Mouse (Mus musculus): Measurements from ENCODE around the gene Tmem98.

The Tmem98 gene

DNA sequence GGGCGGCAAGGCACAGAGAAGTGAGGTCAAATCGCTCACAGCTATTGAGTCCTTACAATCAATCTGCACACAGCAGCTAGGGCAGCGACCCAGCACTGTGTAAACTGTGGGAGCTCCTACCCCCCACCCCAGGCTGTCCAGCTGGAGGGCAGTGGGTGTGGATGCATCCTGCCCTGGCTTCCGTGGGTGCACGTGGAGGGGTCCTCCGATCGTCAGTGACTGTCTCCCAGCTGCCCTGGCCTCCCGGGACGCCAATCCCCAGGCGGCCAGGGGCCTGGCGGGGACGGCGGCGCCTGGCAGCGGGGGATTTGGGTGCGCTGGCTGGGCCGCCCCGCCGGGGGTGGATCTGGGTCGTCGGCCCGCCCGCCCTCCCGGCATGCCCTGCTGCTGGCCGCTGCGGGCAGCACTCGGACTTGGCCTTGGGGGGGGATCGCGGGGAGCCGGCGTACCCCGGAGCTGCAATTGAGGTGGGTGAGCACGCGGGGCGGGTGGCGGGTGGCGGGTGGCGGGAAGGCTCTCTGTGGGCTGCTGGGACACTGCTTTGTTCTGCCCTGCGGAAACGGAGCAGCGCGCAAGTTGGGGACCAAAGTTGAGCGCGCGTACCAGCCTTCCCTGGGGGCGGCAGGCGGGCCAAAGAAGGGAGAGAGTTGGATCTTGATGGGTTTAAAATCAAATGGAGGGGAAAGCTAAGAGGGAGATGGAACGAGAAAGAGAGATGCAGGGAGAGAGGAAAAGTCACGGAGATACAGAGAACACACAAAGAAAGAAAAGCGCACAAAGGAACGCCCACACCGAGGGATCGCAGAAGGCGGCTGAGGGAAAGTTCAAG, at the start of gene Tmem98:
Gene Tmem98 (plus strand): TSS at position 183 of the 829 bp plus-strand sequence.
- DNase-seq, result peak; percentile 17

DNA sequence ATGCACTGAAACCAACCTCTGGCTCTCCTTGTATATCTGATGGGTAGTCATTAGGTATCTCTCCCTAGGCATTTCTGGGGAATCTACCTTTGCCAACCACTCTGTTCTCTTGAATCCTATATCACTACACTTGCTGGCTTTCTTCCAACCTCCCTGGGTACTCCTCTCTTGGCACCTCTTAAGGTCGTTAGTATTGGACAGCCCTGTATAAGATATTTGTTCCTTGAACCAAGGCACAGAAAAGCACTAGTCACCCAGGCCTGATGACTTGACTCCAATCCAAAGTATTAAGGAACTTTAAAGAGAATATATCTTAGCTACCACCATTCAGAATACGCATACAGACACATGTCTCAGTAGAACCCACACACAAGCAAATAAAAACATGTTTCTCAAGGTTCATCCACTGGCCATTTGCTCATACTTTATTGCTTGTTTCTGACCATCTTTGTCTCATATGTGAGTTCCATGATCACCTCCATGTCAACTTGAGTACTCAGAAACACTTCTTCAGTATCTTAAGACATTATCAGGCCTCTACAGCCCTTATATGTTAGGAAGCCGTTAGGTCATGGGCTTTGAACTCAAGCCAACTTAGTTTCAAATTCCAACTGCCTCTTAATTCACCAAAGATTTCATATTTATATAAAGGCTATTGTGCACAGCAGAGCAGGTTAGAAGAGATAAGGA, 48.5 kb upstream of the Tmem98 start:
- no peak for DNase-seq

DNA sequence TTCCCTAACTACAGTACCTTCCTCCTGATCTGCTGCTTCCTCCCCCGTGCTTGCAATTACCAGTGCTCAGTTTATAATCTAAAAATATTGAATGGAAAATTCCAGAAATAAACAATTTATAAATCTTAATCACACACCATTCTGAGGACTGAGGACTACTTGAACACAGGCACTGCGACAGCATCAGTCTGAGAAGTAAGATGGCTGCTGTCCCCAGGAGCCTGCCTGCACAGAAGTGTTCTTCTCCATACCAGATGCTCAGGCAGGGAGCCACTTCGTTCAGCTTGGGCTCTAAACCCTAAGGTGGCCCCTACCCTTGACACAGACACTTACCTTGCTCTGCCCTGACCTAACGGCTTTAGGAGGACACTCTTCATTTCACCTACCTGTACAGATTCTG, 47.9 kb upstream of the Tmem98 start:
- no peak for DNase-seq

DNA sequence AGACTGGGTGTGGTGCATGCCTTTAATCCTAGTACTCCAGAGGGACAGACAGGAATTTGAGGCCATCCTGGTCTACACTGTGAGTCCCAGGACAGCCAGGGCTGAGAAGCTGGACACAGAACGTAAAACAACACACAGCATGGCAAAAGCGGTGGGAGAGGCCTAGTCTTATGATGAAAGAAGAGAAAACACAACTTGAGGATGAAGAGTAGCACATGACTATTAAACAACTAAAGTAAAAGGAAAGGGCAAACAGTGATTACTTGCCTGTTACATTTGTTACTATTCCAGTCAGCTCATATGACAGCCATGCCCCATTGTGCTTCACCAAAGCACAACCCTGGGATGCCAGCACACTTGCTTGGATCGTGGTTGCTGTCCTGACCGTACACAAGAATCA, 43.9 kb upstream of the Tmem98 start:
- no peak for DNase-seq

DNA sequence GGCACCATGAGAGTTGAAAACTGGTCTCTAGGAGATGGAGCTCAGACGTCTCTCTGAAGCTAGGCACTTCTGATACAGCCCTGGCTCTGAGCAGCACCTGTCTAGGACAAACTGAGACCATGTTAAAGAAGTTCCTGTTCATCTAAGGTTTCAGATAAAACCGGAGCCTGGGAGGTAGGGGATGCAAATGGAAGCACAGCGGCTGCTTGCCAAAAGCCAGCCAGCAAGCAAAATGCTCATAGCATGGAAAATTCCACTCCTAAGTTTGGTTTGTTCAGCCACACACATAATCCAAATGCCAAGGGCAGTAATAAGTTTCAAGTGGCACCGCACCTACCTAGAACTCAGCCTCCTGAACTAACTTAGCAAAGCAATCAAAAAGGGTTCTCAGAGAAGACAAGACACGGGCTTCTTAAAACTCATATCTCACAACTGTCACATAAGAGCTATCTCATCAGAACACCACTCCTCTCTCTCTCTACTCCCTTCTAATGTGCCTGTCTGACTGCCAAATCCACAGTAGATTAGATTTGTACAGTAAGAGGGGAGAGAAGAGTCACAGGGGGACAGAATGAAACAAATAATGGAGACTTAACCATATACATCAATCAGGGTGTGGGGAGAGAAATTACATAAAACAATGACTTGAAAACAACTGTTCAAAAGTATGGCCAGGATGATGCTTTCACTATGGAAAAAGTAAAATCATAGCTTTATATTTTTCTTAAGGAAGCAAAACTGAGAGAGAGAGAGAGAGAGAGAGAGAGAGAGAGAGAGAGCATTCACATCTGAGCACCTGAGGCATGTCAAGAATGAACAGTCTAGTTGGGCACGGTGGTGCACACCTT, 43.3 kb upstream of the Tmem98 start:
- DNase-seq, result no peak

DNA sequence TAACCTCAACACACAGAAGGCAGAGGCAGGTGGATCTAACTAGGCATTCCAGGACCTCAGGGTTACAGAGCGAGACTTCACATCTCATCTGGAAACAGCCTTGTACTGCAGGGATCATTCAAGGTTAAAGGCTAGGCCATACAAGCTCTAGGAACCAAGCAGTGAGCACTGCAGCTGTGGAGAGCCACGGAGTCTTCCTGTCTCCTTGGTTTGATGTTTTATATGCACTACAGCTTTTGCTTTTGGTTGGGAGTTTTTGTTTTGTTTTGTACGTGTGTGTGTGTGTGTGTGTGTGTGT, 42.7 kb upstream of the Tmem98 start:
- no peak for DNase-seq

DNA sequence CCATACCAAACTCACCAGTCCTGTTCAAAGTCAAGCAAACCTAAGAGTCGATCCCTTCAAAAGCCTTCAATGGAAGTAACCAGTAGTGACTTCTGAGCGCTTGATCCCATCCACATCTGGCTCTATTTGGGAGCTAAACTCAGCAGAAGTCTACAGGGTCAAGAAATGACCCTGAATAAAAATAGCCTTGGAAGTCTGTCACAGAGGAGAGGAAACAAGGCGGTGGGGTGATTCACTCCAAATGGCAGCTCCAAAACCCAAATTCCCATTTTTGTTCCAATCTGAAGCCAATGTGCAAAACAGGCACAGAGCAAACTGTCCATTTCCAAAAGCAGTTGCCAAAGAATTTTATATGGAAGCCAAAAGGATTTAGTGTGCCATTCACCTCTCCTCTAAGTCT, 38.8 kb upstream of the Tmem98 start:
- DNase-seq, result no peak

DNA sequence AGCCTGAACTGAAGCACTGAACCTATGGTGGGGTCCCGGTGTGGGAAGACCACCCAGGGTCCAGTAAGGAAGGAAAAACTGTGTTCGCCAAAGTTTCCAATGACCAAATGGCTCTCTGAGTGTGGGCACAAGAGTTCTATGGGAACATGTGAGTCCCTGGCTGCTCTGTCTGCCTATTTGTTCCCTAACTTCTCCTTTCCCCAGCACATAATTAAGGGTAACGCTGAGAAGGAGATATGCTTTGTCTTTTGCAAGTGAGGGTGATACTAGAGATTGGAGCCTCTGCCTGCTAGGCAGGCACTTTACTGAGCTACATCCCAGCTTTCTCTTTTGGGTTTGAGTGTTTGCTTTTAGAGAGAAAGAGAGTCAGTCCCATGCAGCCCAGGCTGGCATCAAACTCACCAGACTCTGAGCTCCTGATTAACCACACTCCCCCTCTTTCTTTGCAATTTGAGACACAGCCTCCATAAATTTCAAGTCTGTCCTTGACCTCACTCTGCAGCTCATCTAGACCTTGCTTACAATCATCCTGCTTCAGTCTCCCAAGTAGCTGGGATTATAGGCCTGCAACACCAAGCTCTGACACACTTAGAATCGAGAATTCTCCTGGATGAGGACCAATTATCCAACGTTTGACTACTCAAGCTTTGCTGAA, 38.3 kb upstream of the Tmem98 start:
- DNase-seq, result no peak

DNA sequence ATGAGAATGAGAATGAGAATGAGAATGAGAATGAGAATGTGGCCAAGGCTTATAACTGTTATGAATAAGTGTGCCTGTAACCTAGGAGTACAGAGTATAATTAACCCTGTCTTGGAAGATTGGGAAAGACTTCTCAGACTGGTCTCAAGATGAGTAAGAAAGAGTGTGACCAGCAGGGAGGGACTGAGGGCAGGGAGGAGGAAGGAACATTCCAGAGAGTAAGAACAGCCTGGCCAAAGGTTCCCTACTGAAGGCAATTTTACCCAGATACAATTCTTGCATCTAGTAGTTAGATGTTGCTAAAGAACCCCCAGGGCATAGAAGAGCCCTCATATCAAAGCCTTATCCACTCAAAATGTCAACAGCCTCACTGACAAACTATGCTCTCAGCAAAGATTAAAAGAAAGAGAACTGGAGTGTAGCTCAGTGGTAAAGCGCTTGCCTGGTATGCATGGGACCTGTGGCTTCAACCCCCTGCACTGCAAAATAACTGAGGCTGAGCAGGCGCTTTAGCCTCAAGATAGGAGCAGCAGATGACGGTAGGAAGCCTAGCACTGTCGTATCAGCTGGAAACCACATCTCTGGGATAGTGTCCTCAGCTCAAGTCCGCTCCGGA, 37.3 kb upstream of the Tmem98 start:
- DNase-seq, result no peak

DNA sequence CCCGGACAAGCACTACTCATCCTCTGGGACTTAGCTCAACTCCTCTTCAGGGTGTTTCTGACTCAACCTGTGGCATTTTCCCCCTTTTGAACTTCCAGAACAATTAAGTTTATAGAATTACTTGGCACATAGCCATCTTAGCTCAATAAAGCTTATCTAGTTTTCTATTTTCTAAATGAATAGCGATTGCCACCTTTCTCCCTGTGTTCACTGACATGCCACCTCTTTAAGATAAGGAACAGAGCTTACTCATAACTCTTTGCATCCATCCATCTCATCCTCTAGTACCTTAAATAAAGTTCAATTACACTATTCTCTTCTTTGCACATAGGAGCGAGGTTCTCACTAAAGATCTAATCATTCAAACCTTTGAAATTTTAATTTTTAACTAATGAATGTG, 34.4 kb upstream of the Tmem98 start:
- no peak for DNase-seq

DNA sequence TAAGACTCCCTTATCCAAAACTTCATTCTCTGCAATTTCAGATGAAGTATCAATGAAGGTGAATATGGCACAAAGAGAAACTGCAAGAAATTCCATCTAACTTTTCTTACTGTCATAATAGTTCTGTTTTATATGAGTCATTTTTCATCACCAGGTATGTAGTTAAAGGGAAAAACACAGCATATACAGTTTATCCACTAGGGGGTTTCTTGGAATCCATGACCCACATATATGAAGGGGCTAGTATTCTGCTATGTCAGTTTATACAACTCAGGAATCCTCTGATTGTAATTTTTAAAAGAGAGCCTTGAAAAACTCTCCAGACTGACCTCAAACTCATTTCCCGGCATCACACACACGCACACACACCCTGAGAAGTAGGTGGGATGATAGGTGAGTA, 32.3 kb upstream of the Tmem98 start:
- no peak for DNase-seq

DNA sequence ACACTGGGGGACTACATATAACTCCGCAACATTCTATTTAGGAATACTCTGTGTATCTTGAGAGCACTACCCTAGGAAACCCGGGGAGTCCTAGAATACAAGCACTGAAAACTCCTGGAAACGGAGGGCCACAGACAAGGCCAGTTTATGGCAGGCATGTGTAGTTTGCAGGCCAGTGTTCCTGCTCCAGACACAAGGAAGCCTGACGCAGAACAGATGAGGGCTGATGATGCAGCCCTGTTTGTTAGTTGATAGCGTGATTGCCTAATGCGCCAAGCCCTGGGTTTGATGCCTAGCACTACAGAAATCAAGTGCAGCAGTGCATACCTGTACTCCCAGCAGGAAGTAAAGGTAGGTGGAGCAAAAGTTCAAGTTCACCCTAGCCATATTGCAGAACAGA, 31.8 kb upstream of the Tmem98 start:
- DNase-seq, result no peak

DNA sequence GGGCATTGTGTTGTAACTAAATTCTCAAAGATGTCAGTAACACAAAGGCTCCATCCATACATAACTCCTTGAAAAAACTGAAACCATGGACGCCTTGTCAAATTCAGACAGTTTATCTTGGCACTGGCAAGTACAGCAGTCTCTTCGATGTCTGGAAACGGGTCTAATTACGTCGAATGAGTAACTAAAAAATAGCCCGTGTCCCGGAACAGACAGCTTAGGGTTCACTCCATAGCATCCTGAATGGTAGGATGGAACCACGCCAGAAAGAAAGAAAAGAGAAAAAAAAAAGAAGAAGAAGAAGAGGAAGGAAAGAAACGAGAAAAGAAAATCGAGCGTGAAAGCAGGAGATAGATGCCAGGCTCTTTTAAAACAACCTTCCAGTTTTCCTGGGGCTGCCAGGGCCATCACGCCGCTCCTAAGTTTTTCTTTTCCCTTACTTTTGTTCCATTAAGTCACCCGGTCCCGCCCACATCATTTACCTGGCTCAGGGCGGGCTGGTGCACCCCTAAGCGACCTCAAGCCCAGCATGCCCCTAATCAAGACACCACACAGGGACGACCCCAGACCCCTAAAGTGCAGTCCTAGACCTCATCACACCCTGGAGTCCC, 31.0 kb upstream of the Tmem98 start:
- no peak for DNase-seq

DNA sequence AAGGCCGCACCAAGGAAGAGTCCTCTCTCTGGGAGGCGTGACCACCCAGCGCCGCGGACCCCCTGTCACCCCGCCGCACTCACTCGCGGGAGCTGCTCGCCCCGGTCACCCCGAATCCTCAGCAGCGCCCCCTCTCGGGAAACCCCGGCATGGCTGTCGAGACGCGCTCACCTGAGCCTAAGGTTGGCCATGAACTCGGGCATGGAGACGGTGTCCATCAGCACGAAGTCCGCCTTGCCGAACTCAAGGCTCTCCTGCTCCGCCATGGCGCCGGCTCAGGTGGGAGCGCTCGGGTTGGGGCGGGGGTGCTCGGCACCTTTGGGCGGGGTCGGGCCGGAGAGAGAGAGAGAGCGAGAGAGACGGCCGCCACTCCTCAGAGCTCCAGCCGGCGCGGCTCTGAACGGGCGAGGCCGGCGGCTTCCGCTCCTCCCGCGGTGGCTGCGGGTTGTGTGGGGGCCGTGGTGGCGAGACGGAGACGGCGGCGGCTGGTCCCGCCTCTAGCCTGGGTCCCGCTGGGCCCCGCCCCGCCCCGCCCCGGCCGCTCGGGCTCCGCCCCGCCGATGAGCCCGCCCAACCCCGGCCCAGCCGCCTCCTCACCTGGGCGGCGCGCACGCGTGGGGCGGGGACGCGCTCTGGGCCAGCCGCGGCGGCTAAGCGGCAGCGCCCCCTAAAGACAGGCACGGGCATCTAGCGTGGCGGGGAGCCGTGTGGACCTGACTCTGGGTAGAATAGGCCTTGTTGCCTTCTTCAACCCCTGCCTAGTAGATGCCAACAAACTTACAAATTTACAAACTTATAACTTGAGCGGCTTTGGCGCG, 30.2 kb upstream of the Tmem98 start, which contains the start of gene Myo1d:
Gene Myo1d (minus strand): TSS at position 499 of the 818 bp plus-strand sequence.
- peak; percentile 85 for DNase-seq

DNA sequence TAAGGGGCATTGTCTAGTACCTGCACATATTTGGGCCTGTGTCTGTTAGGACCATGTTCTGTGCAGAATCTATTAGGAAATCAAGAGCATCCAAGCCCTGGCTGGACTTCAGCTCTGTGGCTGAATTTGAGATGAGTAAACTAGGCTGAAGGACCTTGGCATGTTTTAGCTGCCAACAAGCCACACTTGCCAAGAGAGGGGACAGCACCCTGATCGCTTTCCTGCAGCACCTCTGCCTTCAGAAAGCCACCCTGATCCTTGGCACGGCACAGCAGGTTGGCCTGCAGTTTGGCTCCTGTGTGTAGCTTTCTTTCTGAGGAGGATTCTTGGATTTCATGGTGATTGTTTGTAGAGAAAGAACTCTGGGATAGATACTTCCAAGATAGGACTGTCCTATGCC, 28.4 kb upstream of the Tmem98 start:
- no peak for DNase-seq

DNA sequence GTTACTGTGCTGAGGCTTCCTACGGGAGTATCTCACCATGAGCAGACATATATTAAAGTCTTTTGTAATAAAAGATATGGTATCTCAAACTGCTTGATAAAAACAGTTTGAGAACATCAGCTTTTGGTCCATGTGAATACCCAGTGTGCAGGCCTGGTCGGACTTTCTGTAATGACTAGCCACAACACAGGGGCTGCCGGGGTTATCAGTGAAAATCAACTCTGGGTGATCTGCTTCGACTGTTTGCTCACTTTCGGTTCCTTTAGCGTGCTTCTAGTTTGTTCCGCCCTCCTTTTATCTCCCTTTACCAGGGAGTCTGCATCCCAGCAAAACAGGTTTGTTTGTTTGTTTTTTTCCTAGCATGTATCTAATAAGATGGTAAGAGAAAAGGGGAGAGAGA, 26.5 kb upstream of the Tmem98 start:
- no peak for DNase-seq

DNA sequence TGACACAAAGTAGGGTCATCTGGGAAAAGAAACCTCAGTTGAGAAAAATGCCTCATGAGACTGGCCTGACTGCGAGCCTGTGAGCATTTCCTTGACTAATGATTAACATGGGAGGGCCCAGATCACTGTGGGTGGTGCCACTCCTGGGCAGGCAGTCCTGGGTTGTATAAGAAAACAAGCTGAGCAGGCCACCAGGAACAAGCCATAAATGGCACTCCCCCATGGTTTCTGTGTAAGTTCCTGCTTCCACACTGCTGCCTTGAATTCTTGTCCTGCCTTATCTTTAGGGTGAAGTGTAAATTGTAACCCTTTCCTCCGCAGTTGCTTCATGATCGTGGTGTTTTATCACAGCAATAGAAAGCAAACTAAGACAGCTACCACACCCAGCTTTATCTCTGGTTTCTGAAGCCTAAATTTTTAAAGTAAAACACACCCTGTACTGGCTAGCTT, 25.7 kb upstream of the Tmem98 start:
- no peak for DNase-seq

DNA sequence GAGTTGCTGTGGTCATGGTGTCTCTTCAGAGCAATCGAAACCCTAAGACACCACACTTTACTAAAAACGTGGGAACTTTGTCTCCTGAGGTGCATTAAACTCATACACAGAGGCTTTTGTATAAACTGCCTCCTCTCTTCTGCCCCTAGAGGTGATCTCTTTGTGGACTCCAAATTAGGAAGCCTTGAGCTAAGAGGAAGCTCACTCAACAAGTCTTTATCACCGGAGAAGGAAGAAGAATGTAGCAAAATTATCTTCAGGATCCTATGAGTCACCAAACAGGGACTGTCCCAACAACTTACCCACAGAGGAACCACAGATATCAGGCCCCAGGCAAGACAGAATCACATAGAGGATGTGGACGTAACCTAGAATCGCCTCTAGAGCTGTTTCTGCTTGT, 24.3 kb upstream of the Tmem98 start:
- DNase-seq, result no peak

DNA sequence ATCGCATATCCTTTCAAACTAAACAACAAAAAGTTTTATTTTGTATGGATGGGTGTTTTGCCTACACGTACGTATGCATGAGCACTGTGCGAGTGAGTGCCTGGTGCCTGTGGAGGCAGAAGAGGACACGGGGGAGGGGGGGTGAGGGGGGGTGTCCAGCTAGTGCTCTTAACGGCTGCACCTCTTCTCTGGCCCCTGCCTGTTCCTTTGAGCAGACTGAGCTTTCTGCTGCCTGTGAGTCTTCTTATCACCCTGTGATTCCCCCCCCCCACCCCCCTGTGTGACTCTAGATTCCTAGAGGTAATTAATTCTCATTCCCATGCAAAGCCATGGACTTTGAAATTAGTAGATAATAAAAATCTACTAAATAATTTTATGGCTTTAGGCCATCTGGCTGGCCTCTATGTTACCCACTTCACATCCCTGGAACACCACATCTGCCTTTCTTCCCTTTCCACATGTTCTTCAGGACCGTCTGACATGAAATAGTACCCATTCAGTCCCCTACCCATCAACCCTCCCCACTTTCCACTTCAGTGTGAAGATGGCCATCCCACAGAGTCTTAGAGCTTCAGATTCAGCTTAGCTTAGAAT, 20.2 kb upstream of the Tmem98 start:
- DNase-seq, result no peak

DNA sequence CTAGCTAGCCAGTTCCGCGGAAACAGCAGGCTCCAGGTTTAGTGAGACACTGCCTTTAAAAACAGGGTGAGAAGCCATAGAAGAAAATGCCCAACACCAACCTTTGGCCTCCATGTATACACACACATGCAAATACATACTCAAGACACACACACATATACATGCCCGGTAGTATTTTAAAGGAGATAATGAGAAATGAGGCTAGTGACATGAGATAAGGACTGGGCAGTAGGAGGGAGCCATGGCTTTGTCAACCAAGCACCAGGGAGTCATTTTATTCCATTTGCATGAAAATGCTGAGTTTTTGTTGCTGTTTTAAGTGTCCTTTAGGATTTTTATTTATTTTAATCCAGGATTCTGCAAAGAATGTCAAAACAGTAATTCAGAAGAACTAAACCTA, 19.6 kb upstream of the Tmem98 start:
- DNase-seq, result no peak
